10 mouse cellular contexts compared by ENCODE assay signal in the genomic region with DNA sequence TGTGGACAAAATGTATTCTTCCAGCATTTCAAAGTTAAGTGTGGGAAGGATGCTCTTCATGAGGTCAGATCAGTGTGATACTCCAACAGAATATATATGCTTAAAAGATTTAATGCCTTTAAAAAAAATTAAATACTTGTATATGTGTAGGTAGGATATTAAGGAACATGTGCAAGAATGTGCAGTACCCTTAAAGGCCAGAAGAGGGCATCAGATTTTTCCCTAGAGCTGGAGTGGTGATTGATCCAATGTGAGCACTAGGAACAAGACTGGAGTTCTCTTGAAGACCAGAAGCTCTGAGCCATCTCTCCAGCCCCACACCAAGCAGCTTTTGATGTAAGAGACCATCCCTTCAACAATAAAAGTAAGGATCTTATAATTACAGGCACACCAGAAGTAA.
A peak's percentile ranks its signal among the peaks of the same experiment; 100 is the strongest.
DNase-seq lines count a peak whose midpoint lies in the region; ATAC-seq and TF ChIP-seq lines count a peak whose summit lies in the region.
"Had no signal": no experiment of that assay in that cellular context is flagged by ENCODE, and none has a peak within 500 bp of the region (broad histone marks: within the 10 kb centered on the region; RNA-seq: fewer than 3 reads in every experiment).

No protein-coding gene starts in this region.

- H3K27ac ChIP-seq in heart, postnatal 0 days (ENCODE audit: low read depth), result no peak overlapping the region
- H3K27ac ChIP-seq: heart, embryonic 13.5 days; neural tube, embryonic 15.5 days had no signal

- TF ChIP-seq EP300 in heart, postnatal 0 days (IDR thresholded peaks at IDR 0.05; ENCODE audit: low read depth), result no peak

- H3K9ac ChIP-seq in heart, postnatal 0 days (replicated peaks; ENCODE audit: low read depth, low read length), result no peak overlapping the region
- H3K9ac ChIP-seq: heart, embryonic 13.5 days; neural tube, embryonic 15.5 days had no signal

- no peaks in the 10 kb centered on the region for H3K9me3 ChIP-seq in heart, postnatal 0 days (replicated peaks; ENCODE audit: control insufficient read depth, low read length)
- H3K9me3 ChIP-seq: heart, embryonic 13.5 days; neural tube, embryonic 15.5 days had no signal

- ATAC-seq in heart, postnatal 0 days (ENCODE audit: insufficient read depth, low read depth), result no peak

- no peaks in the 10 kb centered on the region for H3K4me1 ChIP-seq in heart, postnatal 0 days (ENCODE audit: control insufficient read depth, insufficient read depth)
- H3K4me1 ChIP-seq: heart, embryonic 13.5 days; neural tube, embryonic 15.5 days had no signal

- no peak overlapping the region for H3K4me2 ChIP-seq in heart, postnatal 0 days (ENCODE audit: low read depth, low read length)
- H3K4me2 ChIP-seq: heart, embryonic 13.5 days; neural tube, embryonic 15.5 days had no signal

- no peak for DNase-seq in heart, postnatal 0 days (ENCODE audit: low spot score)
- DNase-seq in heart, postnatal 25 days (ENCODE audit: low spot score), result no peak
- peak; percentile 2 for DNase-seq in lung, postnatal 10 days
- no peak for DNase-seq in lung, postnatal 25 days (ENCODE audit: low spot score)
- peak; percentile 1 to 44 for DNase-seq in adrenal gland, postnatal 36 days
- DNase-seq in retina, embryonic 14.5 days (ENCODE audit: low spot score), result peak; percentile 33
- DNase-seq in right cerebral cortex, postnatal 36 days (ENCODE audit: low spot score in 2 of 2), result no peak
- DNase-seq in frontal cortex, postnatal 14 days (ENCODE audit: low spot score in 2 of 2), result no peak

- H3K27me3 ChIP-seq in heart, postnatal 0 days (ENCODE audit: control insufficient read depth, insufficient read depth, low read length), result no peaks in the 10 kb centered on the region
- H3K27me3 ChIP-seq: heart, embryonic 13.5 days; neural tube, embryonic 15.5 days had no signal

- no peak overlapping the region for H3K4me3 ChIP-seq in heart, postnatal 0 days (ENCODE audit: low read depth, low read length)
- H3K4me3 ChIP-seq: heart, embryonic 13.5 days; neural tube, embryonic 15.5 days had no signal

- peak; percentile 43 for TF ChIP-seq CTCF in heart, postnatal 0 days (IDR thresholded peaks at IDR 0.05; ENCODE audit: low read depth)

- no peaks in the 10 kb centered on the region for H3K36me3 ChIP-seq in heart, postnatal 0 days (replicated peaks; ENCODE audit: control insufficient read depth, insufficient read depth, low read length)
- H3K36me3 ChIP-seq: heart, embryonic 13.5 days; neural tube, embryonic 15.5 days had no signal

- intact Hi-C loops in heart, postnatal 25 days (cut with DNase I), result loop anchor here (5.0 kb wide), 1 partner anchor 145 kb away; no protein-coding TSS in a partner anchor

Comparison
In these comparisons a context has a peak if more than half of its experiments do, and no peak if none do; other contexts are left out.
1. DNase-seq: peak in lung, postnatal 10 days (single experiment), adrenal gland, postnatal 36 days (2 of 2) and retina, embryonic 14.5 days (single experiment); none in heart, postnatal 0 days (single experiment), heart, postnatal 25 days (single experiment), lung, postnatal 25 days (single experiment), right cerebral cortex, postnatal 36 days (0 of 2) and frontal cortex, postnatal 14 days (0 of 2).